Mouse (Mus musculus) erythroid progenitor cell, adult 5-6 weeks (primary cell): Measurements from ENCODE around the gene Etl4. TPM values are rescaled to one million over a fixed set of nuclear protein-coding genes. Genes with fewer than 3 reads are reported as not detected.

Experiments
- ATAC-seq: replicated peaks from 2 replicates; pipeline ENCODE4 v1.8.0; 2016; ENCODE audit warnings: moderate number of reproducible peaks, mild to moderate bottlenecking, moderate TSS enrichment, inconsistent platforms; ENCODE audit not compliant: poor library complexity, low FRiP score, severe bottlenecking
- total RNA-seq, 2 experiments: library from RNA; stranded (forward) in 1 of 2; stranded (reverse) in 1 of 2; fragments of 150-400 nt in 1 of 2; fragments of 186-747, 209-891 nt in 1 of 2; gene quantifications; 2 replicates each; pipeline versions ENCODE4 v1.2.3 to v1.2.4; 2015 to 2017; ENCODE audit warnings: low replicate concordance in 2 of 2

Gene Etl4
- total RNA-seq, 2 experiments from 2014 or later, result not detected

DNA sequence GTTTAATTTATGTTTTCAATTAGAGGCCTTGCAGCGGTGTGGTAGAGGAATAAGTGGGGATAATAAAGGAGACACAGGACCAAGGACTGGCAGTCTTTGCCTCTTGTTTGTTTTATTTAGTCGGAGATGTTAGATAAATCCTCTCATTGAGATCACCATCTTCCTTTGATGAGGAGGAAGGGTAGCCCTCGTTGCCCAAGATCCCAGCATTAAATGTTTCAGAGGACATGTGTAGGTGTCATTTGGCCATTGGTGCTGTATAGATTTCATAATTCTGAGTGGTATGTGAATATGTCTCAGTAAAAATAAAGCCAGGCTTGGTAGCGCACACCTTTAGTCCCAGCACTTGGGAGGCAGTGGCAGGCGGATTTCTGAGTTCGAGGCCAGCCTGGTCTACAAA, 508.4 kb downstream of the Etl4 start:
- ATAC-seq, result no peak

- no peak for ATAC-seq
Measured at GRCm38 (mm10) chr2:20419975-20420374, 510.4 kb downstream of the Etl4 start.

DNA sequence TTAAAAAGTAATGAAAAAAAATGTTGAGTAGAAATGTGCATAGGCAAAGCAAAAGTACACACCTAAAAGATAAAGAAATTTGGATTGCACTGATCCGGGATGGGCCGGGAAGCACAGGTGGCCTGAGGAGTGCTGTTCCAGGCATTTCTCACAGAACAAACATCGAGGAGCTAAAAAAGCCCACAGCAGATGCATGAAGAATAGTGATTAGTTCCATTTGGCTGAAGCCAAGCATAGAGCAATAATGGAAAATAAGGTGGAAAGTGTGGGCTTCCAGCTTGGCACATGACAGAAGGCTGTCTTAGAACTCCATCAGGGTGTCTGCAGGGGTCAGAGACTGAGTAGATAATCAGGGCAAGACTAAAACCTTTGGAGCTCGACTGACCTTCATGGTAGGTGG, 512.7 kb downstream of the Etl4 start:
- ATAC-seq, result no peak

DNA sequence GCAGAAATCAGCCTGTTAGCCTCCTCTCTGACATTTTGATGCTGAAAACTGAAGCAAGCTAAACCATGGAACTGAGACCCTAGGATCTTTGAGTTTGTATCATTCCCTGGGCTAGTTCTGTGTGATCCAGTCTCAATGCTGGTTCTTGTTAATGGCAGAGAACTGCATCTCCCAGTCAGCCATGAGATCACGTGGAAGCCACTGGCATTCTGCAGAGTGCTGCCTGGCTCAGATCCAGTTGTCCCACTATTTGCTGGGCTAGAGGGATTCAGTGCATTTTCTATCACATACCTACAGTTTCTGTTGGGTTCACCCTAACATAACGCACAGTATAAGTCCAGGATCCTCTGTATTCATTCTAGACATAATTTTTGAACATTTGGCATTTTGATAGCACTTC, 524.1 kb downstream of the Etl4 start:
- no peak for ATAC-seq

- no peak for ATAC-seq
Measured at GRCm38 (mm10) chr2:20435530-20435929, 526.0 kb downstream of the Etl4 start.

GRCm38 (mm10) chr2:20442731-20443130, 533.2 kb downstream of the Etl4 start:
- no peak for ATAC-seq

GRCm38 (mm10) chr2:20443671-20444440, 534.3 kb downstream of the Etl4 start:
- ATAC-seq, result no peak

DNA sequence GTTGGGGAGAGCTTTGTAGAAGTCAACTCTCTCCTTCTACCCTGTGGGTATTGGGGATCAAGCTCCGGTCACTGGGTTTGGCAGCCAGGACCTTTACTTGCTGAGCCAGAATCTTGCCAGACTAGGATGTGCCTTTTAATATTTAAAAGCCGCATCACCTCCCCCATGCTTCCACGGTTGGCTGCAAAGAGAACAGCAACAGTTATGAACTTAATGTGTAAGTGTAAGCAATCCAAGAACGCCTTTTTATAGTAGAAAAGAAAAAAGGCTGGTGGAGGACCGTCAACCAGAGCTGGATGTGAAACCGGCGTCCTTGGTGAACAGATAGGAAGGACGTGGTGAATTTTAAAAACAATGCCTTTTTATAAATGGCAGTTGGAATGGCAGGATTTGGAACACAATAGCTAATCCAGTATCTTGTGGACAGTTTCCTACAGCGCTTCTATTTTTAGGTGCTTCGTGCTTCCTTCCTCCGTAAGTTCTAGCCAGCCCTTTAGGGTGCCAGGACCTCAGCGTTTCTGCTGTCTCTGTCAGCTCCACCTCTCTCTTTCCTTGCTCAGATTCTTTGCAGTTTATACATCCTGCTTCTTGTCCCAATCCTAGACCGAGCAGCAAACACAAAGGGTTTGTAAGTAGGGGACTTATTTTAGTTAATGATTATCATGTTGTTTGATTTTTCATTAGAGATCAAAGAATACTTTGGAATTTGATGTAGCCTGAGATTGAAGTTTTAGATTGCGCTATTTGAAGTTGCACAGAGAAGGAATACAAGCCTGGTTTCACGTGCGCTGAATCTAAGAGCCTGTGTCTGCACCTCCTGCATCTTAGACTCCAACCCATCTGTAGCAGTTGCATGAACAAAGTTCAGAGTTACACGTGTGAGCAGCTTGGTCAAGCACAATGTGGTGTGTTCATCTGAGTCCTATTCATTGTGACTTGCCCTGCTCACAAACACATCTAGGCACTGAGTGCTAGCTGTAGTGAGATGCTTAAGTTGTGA, 535.9 kb downstream of the Etl4 start:
- ATAC-seq, result no peak

- no peak for ATAC-seq
Measured at GRCm38 (mm10) chr2:20446180-20446579, 536.6 kb downstream of the Etl4 start.

DNA sequence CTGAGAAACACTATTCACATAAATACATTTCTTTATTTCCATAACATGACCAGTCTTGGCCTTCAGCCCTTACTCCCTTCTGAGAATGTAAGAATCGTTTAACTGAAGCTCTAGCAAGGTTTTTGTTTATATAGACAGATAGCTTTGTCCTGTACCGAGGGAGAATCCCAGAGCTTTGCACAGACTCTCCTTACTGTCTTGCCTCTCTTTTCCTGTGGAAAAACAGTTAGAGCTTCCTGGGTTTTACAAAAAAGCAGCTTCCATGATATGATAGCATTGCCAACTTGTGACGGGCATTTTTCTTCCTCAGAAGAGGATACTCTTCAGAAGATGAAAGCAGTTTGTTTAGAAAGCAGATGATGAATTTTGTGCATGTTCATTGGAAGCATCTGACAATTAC, 541.4 kb downstream of the Etl4 start:
- no peak for ATAC-seq

- no peak for ATAC-seq
Measured at GRCm38 (mm10) chr2:20453506-20454206, 544.1 kb downstream of the Etl4 start.

DNA sequence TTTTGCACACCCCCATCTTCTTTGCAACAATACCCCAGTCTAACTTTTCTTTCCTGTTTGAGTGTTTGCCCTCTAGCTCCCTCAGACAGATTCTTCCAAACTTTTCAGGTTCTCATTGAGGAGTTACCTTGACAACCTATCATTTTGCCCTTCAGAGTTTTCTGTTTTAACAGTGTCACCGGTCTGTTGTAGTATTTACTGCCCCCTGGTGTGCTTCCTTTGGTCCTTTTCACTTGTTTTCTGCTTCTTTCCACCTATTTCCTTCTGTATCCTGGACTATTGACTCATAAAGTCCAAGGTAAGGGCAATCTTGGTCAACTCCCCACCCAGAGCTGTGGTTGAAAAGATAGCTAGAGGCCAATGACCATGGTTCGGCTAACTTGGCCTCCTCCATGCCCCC, 569.6 kb downstream of the Etl4 start:
- no peak for ATAC-seq

DNA sequence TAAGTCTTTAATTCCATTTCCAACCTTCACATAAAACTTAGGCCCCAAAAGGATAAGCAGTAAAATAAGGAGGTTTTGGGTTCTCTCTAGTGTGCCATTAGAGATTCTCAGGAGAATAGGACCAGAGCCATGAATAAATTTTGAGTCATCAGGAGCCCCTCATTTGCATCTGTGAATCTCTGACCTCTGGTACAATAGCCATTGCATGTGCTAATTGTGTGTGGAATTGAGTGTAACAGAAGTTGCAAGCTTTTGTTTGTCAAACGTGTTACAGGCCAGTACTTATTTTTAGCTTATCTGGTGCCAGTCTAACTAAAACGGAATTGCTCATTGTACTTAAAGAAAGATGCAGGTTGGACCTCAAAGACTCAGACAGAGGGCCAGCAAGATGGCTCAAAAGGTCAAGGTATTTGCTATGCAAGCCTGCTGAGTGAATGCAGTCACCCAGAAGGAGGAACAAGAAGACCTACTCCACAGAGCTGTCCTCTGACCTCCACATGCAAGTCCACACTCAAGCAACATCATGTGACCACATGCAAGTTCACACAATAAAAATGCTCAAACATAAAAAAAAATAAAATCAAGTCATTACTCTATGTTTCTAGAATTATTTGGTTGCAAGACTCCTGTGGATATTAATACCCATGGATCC, 576.7 kb downstream of the Etl4 start:
- no peak for ATAC-seq

GRCm38 (mm10) chr2:20489090-20489489, 579.5 kb downstream of the Etl4 start:
- ATAC-seq, result no peak

GRCm38 (mm10) chr2:20492125-20492524, 582.5 kb downstream of the Etl4 start:
- ATAC-seq, result no peak

GRCm38 (mm10) chr2:20493806-20494205, 584.2 kb downstream of the Etl4 start:
- no peak for ATAC-seq

GRCm38 (mm10) chr2:20494666-20495065, 585.1 kb downstream of the Etl4 start:
- no peak for ATAC-seq

GRCm38 (mm10) chr2:20496219-20496800, 586.7 kb downstream of the Etl4 start:
- ATAC-seq, result no peak
